Mouse (Mus musculus): ENCODE measurements around the gene Zfp512b. TPM values are rescaled to one million over a fixed set of nuclear protein-coding genes. Genes with fewer than 3 reads are reported as not detected.

Gene Zfp512b
- polyA plus RNA-seq (2012; rRNA removed): 131 and 132 TPM in 2 replicates

DNA sequence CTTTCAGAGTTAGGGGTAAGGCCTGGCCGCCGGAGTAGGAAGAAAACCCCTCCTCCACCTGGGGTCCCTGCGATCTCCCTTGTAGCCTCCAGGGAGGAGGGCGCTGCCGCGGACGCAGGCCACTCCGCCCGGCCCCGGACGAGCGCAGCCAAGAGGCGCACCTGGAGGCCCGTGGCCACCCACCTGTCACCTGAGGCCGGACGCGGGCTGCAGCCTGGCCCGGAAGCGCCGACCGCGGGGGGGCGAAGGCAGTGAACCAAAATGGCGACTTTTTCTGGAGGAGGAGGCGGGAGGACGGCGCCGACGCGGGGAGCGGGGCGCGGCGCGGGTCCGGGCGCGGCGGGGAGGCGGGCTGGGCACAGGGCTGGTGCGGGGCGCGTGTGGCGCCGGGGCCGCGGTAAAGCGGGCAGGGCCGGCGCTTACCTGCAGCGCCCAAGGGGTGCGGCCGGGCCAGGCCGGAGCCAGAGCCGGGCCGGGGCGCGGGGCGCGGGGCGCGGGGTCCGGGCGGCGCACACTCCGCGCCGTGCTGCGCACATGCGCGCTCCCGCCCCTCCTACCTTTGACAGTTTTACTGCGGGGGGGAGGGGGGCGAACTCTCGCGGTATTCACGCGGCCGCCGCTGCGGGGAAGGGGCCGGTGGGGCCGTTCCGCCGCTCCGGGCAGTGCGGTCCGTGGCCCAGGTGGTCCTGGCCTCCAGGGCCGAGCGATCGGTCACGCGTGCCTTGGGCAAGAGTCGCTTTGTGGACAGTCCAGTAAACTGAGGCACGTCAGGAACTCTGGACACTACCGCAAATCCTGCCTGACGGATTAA, at the start of gene Zfp512b:
TSS of gene Zfp512b (minus strand) at position 573 of the 811 bp plus-strand sequence.

DNA sequence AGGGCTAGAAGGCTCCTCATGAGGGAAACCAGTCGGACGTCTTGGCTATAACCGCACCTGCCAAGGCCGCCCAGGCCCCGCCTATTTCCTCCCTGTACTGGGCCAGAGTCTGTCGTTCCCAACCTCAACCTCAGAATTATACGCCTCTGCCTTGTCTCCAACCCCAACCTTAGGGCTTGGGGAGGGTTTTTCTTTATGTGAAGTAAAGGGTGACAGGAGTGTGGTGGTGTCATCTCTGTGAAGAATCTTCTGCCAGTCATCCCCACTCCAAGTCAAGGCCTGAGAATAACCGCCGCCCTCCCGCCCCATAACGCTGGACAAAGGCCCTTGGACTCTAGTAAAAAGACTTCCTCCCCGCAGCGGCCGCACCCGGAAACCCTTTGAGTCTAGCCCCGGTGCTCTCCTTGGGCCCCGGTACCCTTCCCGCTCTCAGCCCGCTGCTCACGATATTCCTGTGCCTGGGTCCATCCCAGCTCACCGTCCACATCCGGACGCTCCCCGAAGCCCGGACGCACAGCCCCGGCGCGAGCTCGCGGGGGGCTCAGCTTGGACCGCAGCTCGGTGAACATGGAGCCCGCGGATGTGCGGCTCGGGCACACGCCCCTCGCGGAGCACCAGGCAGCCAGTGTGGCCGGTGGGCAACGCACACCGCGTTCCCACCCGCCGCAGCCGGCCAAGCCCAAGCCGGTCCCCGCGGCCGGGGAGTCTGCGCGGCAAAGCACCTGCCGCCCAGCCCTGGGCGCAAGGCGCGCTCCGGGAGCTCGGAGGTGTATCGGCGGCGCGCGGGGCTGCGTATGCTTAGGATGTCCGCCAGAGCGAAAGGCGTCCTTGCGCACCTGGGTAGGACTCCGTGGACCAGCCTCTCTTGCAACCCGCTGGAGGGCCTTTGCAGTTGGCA, 6.1 kb upstream of the Zfp512b start, which contains the start of gene Samd10:
TSS of gene Samd10 (minus strand) at position 759 of the 898 bp plus-strand sequence.

DNA sequence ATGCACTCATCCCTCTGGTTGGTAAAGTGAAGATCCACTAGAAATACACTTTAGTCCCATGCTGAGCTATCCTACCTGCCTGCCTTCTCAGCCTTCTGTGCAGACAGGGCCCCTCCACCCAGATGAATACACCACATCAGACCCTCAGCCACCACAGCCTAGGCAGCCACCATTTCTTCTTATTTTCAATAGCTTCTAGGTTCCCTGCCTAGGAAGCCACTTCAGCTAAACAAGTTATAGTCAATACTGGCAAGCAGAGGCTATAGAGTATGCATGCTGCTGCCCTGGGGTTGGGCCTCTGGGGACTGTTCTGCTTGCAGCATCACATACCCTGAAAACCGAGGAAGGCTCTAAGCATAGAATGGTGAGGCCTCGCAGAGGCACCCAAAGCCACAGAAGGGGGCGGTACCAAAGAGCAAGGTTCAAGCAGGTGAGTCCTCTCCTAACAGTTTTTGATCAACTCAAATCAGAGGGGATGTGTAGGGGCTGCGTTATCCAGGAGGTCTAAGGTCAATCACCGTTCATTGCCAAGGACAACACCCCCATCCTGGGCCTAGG, 996 bp downstream of the Zfp512b start, which contains the start of gene Prpf6:
TSS of gene Prpf6 (plus strand) at position 341 of the 558 bp plus-strand sequence.

DNA sequence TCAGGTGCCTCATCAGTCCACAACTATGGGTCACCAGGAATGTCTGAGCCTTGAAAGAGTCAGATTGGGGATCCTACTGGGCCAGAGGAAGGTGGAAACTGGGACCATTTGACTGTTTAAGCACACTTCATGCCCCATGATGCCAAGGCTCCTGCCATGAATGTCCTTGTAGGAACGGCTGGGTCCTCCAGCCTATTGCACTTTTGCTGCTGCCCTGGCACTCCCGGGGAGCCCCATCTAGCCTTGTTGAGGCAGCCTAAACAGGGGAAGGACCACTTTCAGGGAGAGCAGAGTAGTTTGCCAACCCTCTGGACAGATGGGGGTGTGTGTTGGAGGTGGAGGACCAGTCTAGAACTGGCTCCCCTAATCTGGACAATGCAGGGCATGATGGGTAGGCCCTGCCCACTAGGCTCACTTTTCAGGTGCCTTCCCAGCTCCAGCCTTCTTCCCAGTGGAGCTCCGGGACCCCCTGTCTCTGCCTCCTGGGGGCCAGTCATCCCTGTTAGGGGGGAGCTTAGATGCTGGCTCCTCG, 8.1 kb downstream of the Zfp512b start, which contains the start of gene Uckl1:
TSS of gene Uckl1 (minus strand) at position 482 of the 532 bp plus-strand sequence.

Other genes starting within 250 kb of the Zfp512b start
- 122 and 128 TPM in 2 replicates for gene Zgpat, start 227.9 kb downstream of the Zfp512b start, polyA plus RNA-seq (2012; rRNA removed)
- 106 and 119 TPM in 2 replicates for gene Arfrp1, start 227.4 kb downstream of the Zfp512b start, polyA plus RNA-seq (2012; rRNA removed)
- gene Lime1, start 212.7 kb downstream of the Zfp512b start, polyA plus RNA-seq (2012; rRNA removed): 110 and 111 TPM in 2 replicates
- gene Zbtb46, start 133.4 kb downstream of the Zfp512b start, polyA plus RNA-seq (2012; rRNA removed): 10.5 and 11.4 TPM in 2 replicates
- not detected in 2 replicates for gene Abhd16b, start 99.6 kb downstream of the Zfp512b start, polyA plus RNA-seq (2012; rRNA removed)
- gene Tpd52l2, start 95.7 kb downstream of the Zfp512b start, polyA plus RNA-seq (2012; rRNA removed): 124 TPM in 2 replicates
- gene Dnajc5, start 72.3 kb downstream of the Zfp512b start, polyA plus RNA-seq (2012; rRNA removed): 136 and 141 TPM in 2 replicates
- gene Uckl1, start 7.9 kb downstream of the Zfp512b start, polyA plus RNA-seq (2012; rRNA removed): 140 and 143 TPM in 2 replicates
- 47.0 and 50.2 TPM in 2 replicates for gene Prpf6, start 935 bp downstream of the Zfp512b start, polyA plus RNA-seq (2012; rRNA removed)
- 106 and 110 TPM in 2 replicates for gene Samd10, start 6.4 kb upstream of the Zfp512b start, polyA plus RNA-seq (2012; rRNA removed)
- 0.12 and 0.18 TPM in 2 replicates for gene Gm29797, start 64.2 kb upstream of the Zfp512b start, polyA plus RNA-seq (2012; rRNA removed)
- gene Sox18, start 78.8 kb upstream of the Zfp512b start, polyA plus RNA-seq (2012; rRNA removed): 20.4 and 25.3 TPM in 2 replicates
- gene Tcea2, start 87.5 kb upstream of the Zfp512b start, polyA plus RNA-seq (2012; rRNA removed): 78.5 and 86.8 TPM in 2 replicates
- gene Rgs19, start 101.2 kb upstream of the Zfp512b start, polyA plus RNA-seq (2012; rRNA removed): 75.0 and 83.6 TPM in 2 replicates
- gene Lkaaear1, start 105.6 kb upstream of the Zfp512b start, polyA plus RNA-seq (2012; rRNA removed): not detected in 2 replicates
- gene Oprl1, start 122.2 kb upstream of the Zfp512b start, polyA plus RNA-seq (2012; rRNA removed): 70.0 and 75.1 TPM in 2 replicates
- gene Myt1, start 170.5 kb upstream of the Zfp512b start, polyA plus RNA-seq (2012; rRNA removed): 56.3 and 75.6 TPM in 2 replicates
- gene Pcmtd2, start 245.1 kb upstream of the Zfp512b start, polyA plus RNA-seq (2012; rRNA removed): 52.1 and 57.4 TPM in 2 replicates